Mouse (Mus musculus): ENCODE data around the gene Nme7. TPM values are rescaled to one million over a fixed set of nuclear protein-coding genes. Genes with fewer than 3 reads are reported as not detected.

Nme7 gene
- polyA plus RNA-seq, 1 experiment = not detected

DNA sequence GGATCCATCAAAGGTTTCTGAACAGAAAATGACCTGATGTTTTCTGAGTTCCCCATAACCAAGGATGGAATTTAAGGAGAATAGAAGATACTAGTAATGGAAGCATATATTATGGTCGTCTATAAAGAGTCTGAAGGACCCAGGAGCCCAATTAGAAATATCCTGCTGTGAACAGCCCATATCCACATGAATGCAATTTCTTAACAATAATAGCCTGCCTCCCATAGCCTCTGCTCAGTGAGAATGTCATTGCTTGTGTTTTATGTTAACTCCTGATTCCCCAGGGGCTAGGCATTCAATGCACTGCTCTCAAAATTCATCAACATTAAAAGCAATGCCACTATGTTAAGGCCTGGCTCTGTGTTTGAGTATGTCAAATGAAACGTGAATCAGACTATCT lies 104.7 kb downstream of the Nme7 start:
- Histone ChIP-seq H3K27ac (ENCODE audit: insufficient read depth, low read depth, low read length) (no peak overlapping the region), H3K4me3 (ENCODE audit: insufficient read depth, low read depth, low read length) (no peak overlapping the region), H3K4me1 (ENCODE audit: control insufficient read depth, insufficient read depth, low read length) (peaks cover 3% of the 10 kb centered on the region; the same call in 1 of the 2 replicates)
- TF ChIP-seq CTCF (IDR thresholded peaks at IDR 0.05; ENCODE audit: insufficient read depth, low read depth, low read length) (no peak), POLR2A (IDR thresholded peaks at IDR 0.05; ENCODE audit: insufficient read depth, low read depth, low read length) (no peak)
- WGBS = 64% methylated on average over 2 of the region's 2 CpGs

DNA sequence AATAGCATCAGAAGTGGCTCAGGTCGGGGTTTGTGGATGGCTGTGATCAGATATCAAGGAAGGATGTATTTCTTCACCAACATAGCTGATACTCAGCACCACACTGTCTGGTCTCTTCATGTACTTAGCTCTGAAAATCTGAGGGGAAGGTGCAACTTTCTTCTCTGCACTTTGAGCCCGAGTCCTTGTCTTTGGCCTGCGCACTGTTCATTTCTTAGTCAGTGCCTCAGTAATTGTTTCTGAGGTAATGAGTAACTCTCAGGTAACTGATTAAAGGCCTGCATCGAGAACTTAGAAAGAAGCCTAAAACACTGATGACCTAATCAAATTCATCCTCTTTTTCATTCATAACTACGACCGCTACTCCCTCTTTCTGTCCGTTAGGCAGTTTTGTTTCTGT lies 107.4 kb downstream of the Nme7 start:
- WGBS = 94% methylated on average over 7 of the region's 7 CpGs

DNA sequence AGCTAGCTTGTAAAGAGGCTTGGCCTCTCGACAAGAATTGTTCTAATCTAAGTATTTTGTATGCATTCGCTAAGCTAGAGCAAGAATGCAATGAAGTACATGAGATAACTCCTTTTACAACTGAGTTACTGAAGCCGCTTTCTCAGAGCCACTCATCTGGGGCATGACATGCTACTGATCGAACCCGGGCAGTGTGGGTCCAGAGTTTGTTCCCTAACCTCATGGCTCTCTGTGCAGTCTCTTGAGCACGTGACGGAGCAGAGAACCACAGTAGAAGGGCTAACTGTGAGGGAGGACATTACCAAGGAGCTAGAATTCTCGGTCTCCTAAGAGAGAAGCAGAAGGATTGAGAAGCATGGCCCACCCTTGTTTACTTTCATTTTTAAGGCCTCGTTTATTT lies 109.0 kb downstream of the Nme7 start:
- TF ChIP-seq POLR2A (IDR thresholded peaks at IDR 0.05; ENCODE audit: insufficient read depth, low read depth, low read length) = no peak
- no peak for TF ChIP-seq CTCF (IDR thresholded peaks at IDR 0.05; ENCODE audit: insufficient read depth, low read depth, low read length)
- 98% methylated on average over 9 of the region's 9 CpGs for WGBS
- Histone ChIP-seq H3K27ac (ENCODE audit: insufficient read depth, low read depth, low read length) (no peak overlapping the region), H3K4me3 (ENCODE audit: insufficient read depth, low read depth, low read length) (no peak overlapping the region), H3K4me1 (ENCODE audit: control insufficient read depth, insufficient read depth, low read length) (no peaks in the 10 kb centered on the region)

More for the DNA sequence above, 107.4 kb downstream of the Nme7 start:
- Histone ChIP-seq H3K4me1 (ENCODE audit: control insufficient read depth, insufficient read depth, low read length) (peaks cover 3% of the 10 kb centered on the region; the same call in 1 of the 2 replicates), H3K4me3 (ENCODE audit: insufficient read depth, low read depth, low read length) (no peak overlapping the region), H3K27ac (ENCODE audit: insufficient read depth, low read depth, low read length) (no peak overlapping the region)
- TF ChIP-seq CTCF (IDR thresholded peaks at IDR 0.05; ENCODE audit: insufficient read depth, low read depth, low read length) (no peak), POLR2A (IDR thresholded peaks at IDR 0.05; ENCODE audit: insufficient read depth, low read depth, low read length) (no peak)

GRCm38 (mm10) chr1:164413608-164414007 lies 109.7 kb downstream of the Nme7 start:
- Histone ChIP-seq H3K4me3 (ENCODE audit: insufficient read depth, low read depth, low read length) (no peak overlapping the region), H3K27ac (ENCODE audit: insufficient read depth, low read depth, low read length) (no peak overlapping the region), H3K4me1 (ENCODE audit: control insufficient read depth, insufficient read depth, low read length) (no peaks in the 10 kb centered on the region)
- 94% methylated on average over 11 of the region's 11 CpGs for WGBS
- no peak for TF ChIP-seq CTCF (IDR thresholded peaks at IDR 0.05; ENCODE audit: insufficient read depth, low read depth, low read length)
- TF ChIP-seq POLR2A (IDR thresholded peaks at IDR 0.05; ENCODE audit: insufficient read depth, low read depth, low read length) = no peak

- Histone ChIP-seq H3K4me1 (ENCODE audit: control insufficient read depth, insufficient read depth, low read length) (no peaks in the 10 kb centered on the region), H3K4me3 (ENCODE audit: insufficient read depth, low read depth, low read length) (no peak overlapping the region), H3K27ac (ENCODE audit: insufficient read depth, low read depth, low read length) (no peak overlapping the region)
- no peak for TF ChIP-seq POLR2A (IDR thresholded peaks at IDR 0.05; ENCODE audit: insufficient read depth, low read depth, low read length)
- TF ChIP-seq CTCF (IDR thresholded peaks at IDR 0.05; ENCODE audit: insufficient read depth, low read depth, low read length) = no peak
- WGBS = 94% methylated on average over 2 of the region's 2 CpGs
Observed at GRCm38 (mm10) chr1:164415347-164415751, 111.4 kb downstream of the Nme7 start.

DNA sequence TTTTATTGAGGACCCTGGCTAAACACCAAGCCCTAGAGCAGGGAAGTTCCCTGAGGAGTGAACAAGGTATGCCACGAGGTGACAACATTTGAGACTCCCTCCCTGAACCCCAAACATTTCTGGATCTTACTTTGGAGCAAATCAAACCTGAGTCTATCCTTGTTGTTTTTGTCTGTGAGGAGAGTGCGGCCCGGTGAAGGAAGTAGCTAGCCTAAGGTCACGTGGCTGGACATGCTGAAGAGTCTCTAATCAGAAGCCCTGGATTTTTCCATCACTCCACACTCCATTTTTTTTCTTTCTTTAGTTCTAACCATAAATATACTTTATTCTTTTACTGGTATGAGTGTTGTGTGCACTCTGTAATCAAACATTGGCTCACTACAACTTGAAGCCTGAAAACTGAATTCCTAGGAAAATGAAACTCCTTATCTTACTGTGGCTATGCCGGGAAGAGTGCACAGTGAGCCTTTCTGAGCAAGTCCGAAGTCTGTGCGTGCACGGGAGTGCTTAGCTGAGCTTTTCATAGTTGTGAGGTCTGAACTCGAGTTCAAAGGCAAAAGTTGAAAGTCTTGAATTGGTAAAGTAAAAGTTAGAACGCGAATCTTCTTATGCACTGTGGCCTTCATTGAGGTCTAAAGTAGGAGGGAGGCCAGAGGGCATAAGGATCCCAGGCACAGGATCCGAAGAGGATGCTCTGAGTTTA lies 112.9 kb downstream of the Nme7 start:
- Histone ChIP-seq H3K4me3 (ENCODE audit: insufficient read depth, low read depth, low read length) (no peak overlapping the region), H3K4me1 (ENCODE audit: control insufficient read depth, insufficient read depth, low read length) (no peaks in the 10 kb centered on the region), H3K27ac (ENCODE audit: insufficient read depth, low read depth, low read length) (no peak overlapping the region)
- WGBS = 88% methylated on average over 12 of the region's 12 CpGs
- TF ChIP-seq CTCF (IDR thresholded peaks at IDR 0.05; ENCODE audit: insufficient read depth, low read depth, low read length) (no peak), POLR2A (IDR thresholded peaks at IDR 0.05; ENCODE audit: insufficient read depth, low read depth, low read length) (no peak)

DNA sequence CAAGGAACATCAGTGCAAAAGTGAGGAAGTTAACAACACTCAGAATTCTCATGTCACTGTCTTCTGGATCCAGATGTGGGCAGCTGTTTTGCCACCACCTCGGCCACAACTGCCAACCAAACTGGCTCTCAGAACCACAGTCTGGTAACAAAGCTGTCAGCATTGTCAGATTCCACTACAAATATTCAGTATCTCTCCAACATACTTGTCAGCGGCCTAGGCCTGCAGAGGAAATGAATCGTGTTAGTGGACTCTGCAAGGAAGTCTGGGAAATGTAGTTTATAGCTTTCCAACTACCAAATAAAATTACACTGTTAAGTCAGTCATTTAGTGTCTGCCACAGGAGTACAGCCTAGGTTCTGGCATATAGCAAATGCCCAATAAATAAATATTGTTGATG lies 113.7 kb downstream of the Nme7 start:
- Histone ChIP-seq H3K4me3 (ENCODE audit: insufficient read depth, low read depth, low read length) (no peak overlapping the region), H3K27ac (ENCODE audit: insufficient read depth, low read depth, low read length) (no peak overlapping the region), H3K4me1 (ENCODE audit: control insufficient read depth, insufficient read depth, low read length) (no peaks in the 10 kb centered on the region)
- whole genome bisulfite sequencing = 92% methylated on average over 3 of the region's 3 CpGs
- TF ChIP-seq CTCF (IDR thresholded peaks at IDR 0.05; ENCODE audit: insufficient read depth, low read depth, low read length) (no peak), POLR2A (IDR thresholded peaks at IDR 0.05; ENCODE audit: insufficient read depth, low read depth, low read length) (no peak)

DNA sequence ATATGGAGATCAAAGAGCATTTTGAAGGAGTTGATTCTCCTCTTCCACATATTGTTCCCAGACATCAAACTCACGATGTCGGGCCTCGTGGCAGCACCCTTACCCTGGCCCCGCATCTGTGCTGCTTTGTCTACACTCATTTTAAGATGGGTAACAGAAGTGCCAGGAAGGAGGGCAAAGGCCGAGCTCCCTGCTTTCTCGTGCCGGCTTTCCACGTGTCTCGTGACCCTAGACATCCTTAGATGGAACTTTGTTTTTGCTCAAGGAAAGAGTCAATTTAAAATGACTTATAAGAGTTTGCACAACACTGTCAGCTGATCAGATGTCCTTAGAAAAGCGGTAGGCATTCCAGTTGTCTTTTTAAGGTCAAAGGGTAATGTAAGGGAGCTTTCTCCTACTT lies 114.4 kb downstream of the Nme7 start:
- H3K27ac ChIP-seq (ENCODE audit: insufficient read depth, low read depth, low read length) = no peak overlapping the region
- no peak for TF ChIP-seq POLR2A (IDR thresholded peaks at IDR 0.05; ENCODE audit: insufficient read depth, low read depth, low read length)
- no peak for TF ChIP-seq CTCF (IDR thresholded peaks at IDR 0.05; ENCODE audit: insufficient read depth, low read depth, low read length)
- 88% methylated on average over 10 of the region's 10 CpGs for WGBS
- no peak overlapping the region for H3K4me3 ChIP-seq (ENCODE audit: insufficient read depth, low read depth, low read length)
- H3K4me1 ChIP-seq (ENCODE audit: control insufficient read depth, insufficient read depth, low read length) = no peaks in the 10 kb centered on the region

- 93% methylated on average over 8 of the region's 8 CpGs for WGBS
- Histone ChIP-seq H3K4me3 (ENCODE audit: insufficient read depth, low read depth, low read length) (no peak overlapping the region), H3K4me1 (ENCODE audit: control insufficient read depth, insufficient read depth, low read length) (no peaks in the 10 kb centered on the region), H3K27ac (ENCODE audit: insufficient read depth, low read depth, low read length) (no peak overlapping the region)
- TF ChIP-seq POLR2A (IDR thresholded peaks at IDR 0.05; ENCODE audit: insufficient read depth, low read depth, low read length) (no peak), CTCF (IDR thresholded peaks at IDR 0.05; ENCODE audit: insufficient read depth, low read depth, low read length) (no peak)
Observed at GRCm38 (mm10) chr1:164419401-164419800, 115.5 kb downstream of the Nme7 start.
